Mouse (Mus musculus): ENCODE data around the gene Ncstn. TPM values are rescaled to one million over a fixed set of nuclear protein-coding genes. Genes with fewer than 3 reads are reported as not detected.

The Ncstn gene
- polyA plus RNA-seq, 2 experiments: 22.2 to 24.6 TPM

GRCm38 (mm10) chr1:172018336-172019311 lies 64.0 kb downstream of the Ncstn start:
- no peak for TF ChIP-seq CTCF (IDR thresholded peaks at IDR 0.05; ENCODE audit: low read depth)
- TF ChIP-seq EP300 (IDR thresholded peaks at IDR 0.05; ENCODE audit: low read depth): no peak
- DNase-seq (ENCODE audit: low read depth in 3 of 3, low spot score in 3 of 3) (no peak), ATAC-seq (ENCODE audit: insufficient read depth) (no peak)
- Histone ChIP-seq H3K4me2 (ENCODE audit: low read depth) (no peak overlapping the region), H3K36me3 (replicated peaks; ENCODE audit: control insufficient read depth, insufficient read depth, low read depth) (no peaks in the 10 kb centered on the region), H3K4me3 (ENCODE audit: insufficient read depth in 1 of 2, low read depth in 2 of 2, low read length in 2 of 2) (no peak overlapping the region), H3K27me3 (ENCODE audit: control insufficient read depth, insufficient read depth, low read length) (no peaks in the 10 kb centered on the region), H3K4me1 (replicated peaks; ENCODE audit: control insufficient read depth in 2 of 2, insufficient read depth in 2 of 2, low read length in 1 of 2) (no peaks in the 10 kb centered on the region), H3K9ac (replicated peaks) (no peak overlapping the region), H3K9me3 (ENCODE audit: control insufficient read depth, low read length) (no peaks in the 10 kb centered on the region), H3K27ac (no peak overlapping the region)
- 63% methylated on average over 9 of the region's 9 CpGs for WGBS (ENCODE audit: insufficient replicate concordance)

DNA sequence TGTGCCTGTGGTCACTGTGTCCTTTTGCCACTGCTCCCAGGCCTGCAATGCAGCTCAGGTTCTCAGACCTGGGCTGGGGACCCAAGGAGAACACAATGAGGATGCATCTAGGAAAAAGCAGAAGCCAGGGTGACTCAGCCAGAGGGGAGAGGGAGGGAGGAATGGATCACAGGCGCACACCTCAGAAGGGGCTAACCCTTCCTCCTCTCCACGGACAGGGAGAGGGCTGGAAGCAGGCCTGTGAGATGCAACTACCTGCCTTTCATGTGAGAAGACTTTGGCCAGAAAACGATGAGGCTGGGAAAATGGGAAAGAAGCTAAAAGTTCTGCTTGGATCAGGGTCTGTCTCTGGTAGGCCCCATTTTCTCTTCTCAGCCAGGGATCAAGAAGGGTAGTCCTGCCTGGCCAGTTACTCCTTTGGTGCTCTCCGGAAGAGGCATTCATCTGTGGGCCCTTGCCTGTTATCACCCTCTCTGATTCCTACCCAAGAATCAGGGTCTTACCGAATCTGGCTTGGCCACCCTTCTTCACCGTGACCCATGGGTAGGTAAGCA lies 65.0 kb downstream of the Ncstn start:
- no peak for TF ChIP-seq CTCF (IDR thresholded peaks at IDR 0.05; ENCODE audit: low read depth)
- no peak for TF ChIP-seq EP300 (IDR thresholded peaks at IDR 0.05; ENCODE audit: low read depth)
- ATAC-seq (ENCODE audit: insufficient read depth) (no peak), DNase-seq (ENCODE audit: low read depth in 3 of 3, low spot score in 3 of 3) (no peak)
- Histone ChIP-seq H3K27ac (no peak overlapping the region), H3K27me3 (ENCODE audit: control insufficient read depth, insufficient read depth, low read length) (no peaks in the 10 kb centered on the region), H3K9ac (replicated peaks) (no peak overlapping the region), H3K9me3 (ENCODE audit: control insufficient read depth, low read length) (no peaks in the 10 kb centered on the region), H3K4me1 (replicated peaks; ENCODE audit: control insufficient read depth in 2 of 2, insufficient read depth in 2 of 2, low read length in 1 of 2) (no peaks in the 10 kb centered on the region), H3K36me3 (replicated peaks; ENCODE audit: control insufficient read depth, insufficient read depth, low read depth) (no peaks in the 10 kb centered on the region), H3K4me2 (ENCODE audit: low read depth) (no peak overlapping the region), H3K4me3 (ENCODE audit: insufficient read depth in 1 of 2, low read depth in 2 of 2, low read length in 2 of 2) (no peak overlapping the region)
- 65% methylated on average over 6 of the region's 6 CpGs for WGBS (ENCODE audit: insufficient replicate concordance)

- no peak overlapping the region for H3K4me3 ChIP-seq (ENCODE audit: insufficient read depth in 1 of 2, low read depth in 2 of 2, low read length in 2 of 2)
- ATAC-seq (ENCODE audit: insufficient read depth) (no peak), DNase-seq (ENCODE audit: low read depth in 3 of 3, low spot score in 3 of 3) (no peak)
- H3K27me3 ChIP-seq (ENCODE audit: control insufficient read depth, insufficient read depth, low read length): no peaks in the 10 kb centered on the region
- H3K36me3 ChIP-seq (replicated peaks; ENCODE audit: control insufficient read depth, insufficient read depth, low read depth): no peaks in the 10 kb centered on the region
- H3K4me1 ChIP-seq (replicated peaks; ENCODE audit: control insufficient read depth in 2 of 2, insufficient read depth in 2 of 2, low read length in 1 of 2): no peaks in the 10 kb centered on the region
- H3K9me3 ChIP-seq (ENCODE audit: control insufficient read depth, low read length): no peaks in the 10 kb centered on the region
- no peak overlapping the region for H3K9ac ChIP-seq (replicated peaks)
- TF ChIP-seq EP300 (IDR thresholded peaks at IDR 0.05; ENCODE audit: low read depth) (no peak), CTCF (IDR thresholded peaks at IDR 0.05; ENCODE audit: low read depth) (no peak)
- H3K27ac ChIP-seq: no peak overlapping the region
- WGBS (ENCODE audit: insufficient replicate concordance): 63% methylated on average over 6 of the region's 6 CpGs
- H3K4me2 ChIP-seq (ENCODE audit: low read depth): no peak overlapping the region
These were observed 65.7 kb downstream of the Ncstn start for GRCm38 (mm10) chr1:172016660-172017516.

- ATAC-seq (ENCODE audit: insufficient read depth): no peak
- H3K27ac ChIP-seq: no peak overlapping the region
- no peak for DNase-seq (ENCODE audit: low read depth in 3 of 3, low spot score in 3 of 3)
These were observed 66.6 kb downstream of the Ncstn start for GRCm38 (mm10) chr1:172016031-172016430.

More at GRCm38 (mm10) chr1:172016031-172016430, 66.6 kb downstream of the Ncstn start:
- no peaks in the 10 kb centered on the region for H3K36me3 ChIP-seq (replicated peaks; ENCODE audit: control insufficient read depth, insufficient read depth, low read depth)
- 56% methylated on average over 8 of the region's 8 CpGs for WGBS (ENCODE audit: insufficient replicate concordance)
- no peak overlapping the region for H3K4me3 ChIP-seq (ENCODE audit: insufficient read depth in 1 of 2, low read depth in 2 of 2, low read length in 2 of 2)
- no peaks in the 10 kb centered on the region for H3K27me3 ChIP-seq (ENCODE audit: control insufficient read depth, insufficient read depth, low read length)
- no peaks in the 10 kb centered on the region for H3K9me3 ChIP-seq (ENCODE audit: control insufficient read depth, low read length)
- H3K4me1 ChIP-seq (replicated peaks; ENCODE audit: control insufficient read depth in 2 of 2, insufficient read depth in 2 of 2, low read length in 1 of 2): no peaks in the 10 kb centered on the region
- no peak overlapping the region for H3K9ac ChIP-seq (replicated peaks)
- H3K4me2 ChIP-seq (ENCODE audit: low read depth): no peak overlapping the region
- TF ChIP-seq CTCF (IDR thresholded peaks at IDR 0.05; ENCODE audit: low read depth) (no peak), EP300 (IDR thresholded peaks at IDR 0.05; ENCODE audit: low read depth) (no peak)

Other genes starting within 250 kb of the Ncstn start
- 1.8 and 3.6 TPM in 2 replicates for gene Cd84, start 243.1 kb downstream of the Ncstn start, polyA plus RNA-seq (2012; rRNA removed)
- 4.7 and 6.0 TPM in 2 replicates for gene Cd84, start 243.1 kb downstream of the Ncstn start, polyA plus RNA-seq (2014; fragmentation: Nextera tagmentation; extraction: Ambion mirVana)
- gene Gm10521, start 187.1 kb downstream of the Ncstn start, polyA plus RNA-seq (2012; rRNA removed): 0.28 and 0.42 TPM in 2 replicates
- 0.05 TPM in 1 of 2 replicates, not detected in the other for gene Gm10521, start 187.1 kb downstream of the Ncstn start, polyA plus RNA-seq (2014; fragmentation: Nextera tagmentation; extraction: Ambion mirVana)
- 0.17 and 0.23 TPM in 2 replicates for gene Slamf6, start 165.3 kb downstream of the Ncstn start, polyA plus RNA-seq (2012; rRNA removed)
- 0.72 and 0.93 TPM in 2 replicates for gene Slamf6, start 165.3 kb downstream of the Ncstn start, polyA plus RNA-seq (2014; fragmentation: Nextera tagmentation; extraction: Ambion mirVana)
- gene Vangl2, start 54.4 kb downstream of the Ncstn start, polyA plus RNA-seq (2012; rRNA removed): 0.73 and 0.90 TPM in 2 replicates
- 0.56 and 0.69 TPM in 2 replicates for gene Vangl2, start 54.4 kb downstream of the Ncstn start, polyA plus RNA-seq (2014; fragmentation: Nextera tagmentation; extraction: Ambion mirVana)
- gene Nhlh1, start 25.2 kb downstream of the Ncstn start, polyA plus RNA-seq (2012; rRNA removed): not detected in 2 replicates
- gene Nhlh1, start 25.2 kb downstream of the Ncstn start, polyA plus RNA-seq (2014; fragmentation: Nextera tagmentation; extraction: Ambion mirVana): not detected in 2 replicates
- gene Copa, start 266 bp downstream of the Ncstn start, polyA plus RNA-seq (2012; rRNA removed): 28.9 and 29.1 TPM in 2 replicates
- gene Copa, start 266 bp downstream of the Ncstn start, polyA plus RNA-seq (2014; fragmentation: Nextera tagmentation; extraction: Ambion mirVana): 49.6 and 54.6 TPM in 2 replicates
- gene Pex19, start 44.0 kb upstream of the Ncstn start, polyA plus RNA-seq (2012; rRNA removed): 19.8 and 20.1 TPM in 2 replicates
- 30.1 and 32.9 TPM in 2 replicates for gene Pex19, start 44.0 kb upstream of the Ncstn start, polyA plus RNA-seq (2014; fragmentation: Nextera tagmentation; extraction: Ambion mirVana)
- gene Dcaf8, start 65.3 kb upstream of the Ncstn start, polyA plus RNA-seq (2012; rRNA removed): 25.4 and 34.6 TPM in 2 replicates
- gene Dcaf8, start 65.3 kb upstream of the Ncstn start, polyA plus RNA-seq (2014; fragmentation: Nextera tagmentation; extraction: Ambion mirVana): 36.2 and 40.1 TPM in 2 replicates
- gene Pea15a, start 124.0 kb upstream of the Ncstn start, polyA plus RNA-seq (2012; rRNA removed): 10.4 and 11.1 TPM in 2 replicates
- 14.4 and 16.5 TPM in 2 replicates for gene Pea15a, start 124.0 kb upstream of the Ncstn start, polyA plus RNA-seq (2014; fragmentation: Nextera tagmentation; extraction: Ambion mirVana)
- gene Casq1, start 137.1 kb upstream of the Ncstn start, polyA plus RNA-seq (2012; rRNA removed): 0.09 and 0.11 TPM in 2 replicates
- 0.22 TPM in 1 of 2 replicates, not detected in the other for gene Casq1, start 137.1 kb upstream of the Ncstn start, polyA plus RNA-seq (2014; fragmentation: Nextera tagmentation; extraction: Ambion mirVana)
- 0.01 TPM in 1 of 2 replicates, not detected in the other for gene Atp1a4, start 175.6 kb upstream of the Ncstn start, polyA plus RNA-seq (2012; rRNA removed)
- gene Atp1a4, start 175.6 kb upstream of the Ncstn start, polyA plus RNA-seq (2014; fragmentation: Nextera tagmentation; extraction: Ambion mirVana): not detected in 2 replicates
- gene Igsf8, start 178.8 kb upstream of the Ncstn start, polyA plus RNA-seq (2012; rRNA removed): 12.7 and 15.4 TPM in 2 replicates
- gene Igsf8, start 178.8 kb upstream of the Ncstn start, polyA plus RNA-seq (2014; fragmentation: Nextera tagmentation; extraction: Ambion mirVana): 11.0 and 11.6 TPM in 2 replicates
- gene Atp1a2, start 215.3 kb upstream of the Ncstn start, polyA plus RNA-seq (2012; rRNA removed): 0.08 and 0.10 TPM in 2 replicates
- 0.01 and 0.08 TPM in 2 replicates for gene Atp1a2, start 215.3 kb upstream of the Ncstn start, polyA plus RNA-seq (2014; fragmentation: Nextera tagmentation; extraction: Ambion mirVana)
- 0.02 and 0.05 TPM in 2 replicates for gene Kcnj9, start 246.5 kb upstream of the Ncstn start, polyA plus RNA-seq (2012; rRNA removed)
- gene Kcnj9, start 246.5 kb upstream of the Ncstn start, polyA plus RNA-seq (2014; fragmentation: Nextera tagmentation; extraction: Ambion mirVana): not detected in 2 replicates

Measured in liver, embryonic 14.5 days (tissue).